Mouse (Mus musculus) left cerebral cortex, adult 8-10 months (tissue): ENCODE results near the gene Stk39. TPM values are rescaled to one million over a fixed set of nuclear protein-coding genes. Genes with fewer than 3 reads are reported as not detected.

Experiments
- DNase-seq, 2 experiments: peaks; one replicate each; pipeline ENCODE4 v3.0.0; 2022; ENCODE audit warnings: low spot score in 2 of 2
- total RNA-seq, 4 experiments: library from RNA; stranded (reverse); gene quantifications; 2 replicates each; pipeline ENCODE4 v1.2.4; 2022

Gene Stk39
- total RNA-seq, result 10 to 100 TPM; 88.4 to 96.1 (median 92.5) TPM

DNA sequence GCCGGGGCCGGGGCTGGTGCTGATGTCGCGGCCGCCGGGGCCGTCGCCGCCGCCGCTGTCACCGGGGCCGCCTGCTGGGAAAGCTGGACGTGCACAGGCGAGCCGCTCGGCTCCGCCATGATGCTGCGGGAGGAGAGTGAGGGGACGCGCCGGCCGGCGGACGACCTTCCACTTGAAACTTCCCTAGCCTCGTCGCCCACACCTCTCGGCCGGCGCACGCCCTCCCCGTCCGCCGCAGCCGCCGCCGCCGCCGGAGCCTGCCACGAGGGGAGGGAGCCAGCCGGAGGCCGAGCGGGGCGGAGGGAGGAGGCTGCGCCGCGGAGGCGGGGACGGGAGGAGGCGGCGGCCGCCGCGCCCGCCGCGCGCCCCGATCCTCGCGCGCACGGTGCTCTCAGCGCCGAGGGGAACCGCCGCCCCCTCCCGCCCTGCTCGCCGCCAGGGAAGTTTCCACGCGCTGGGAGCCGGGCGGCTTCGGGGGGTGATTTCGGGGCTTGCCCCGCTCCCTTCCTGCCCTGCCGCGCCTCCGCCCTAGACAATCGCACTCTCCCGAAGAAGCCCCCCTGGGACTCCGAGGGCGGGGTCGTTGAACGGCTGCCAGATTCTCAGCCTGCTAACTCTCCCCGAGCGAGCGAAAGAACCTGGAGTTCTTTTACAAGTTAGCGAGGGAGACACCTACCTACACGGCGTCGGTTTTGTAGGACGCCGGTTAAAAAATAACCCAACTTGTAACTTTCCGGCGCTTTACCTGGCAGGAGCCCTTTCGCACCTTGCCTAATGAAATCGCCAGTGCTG is at the start of gene Stk39:
Gene Stk39 (minus strand): TSS at position 510 of the 792 bp plus-strand sequence.
- peak; percentile 37 to 58 for DNase-seq

- DNase-seq, result no peak
These were observed 43.3 kb upstream of the Stk39 start for GRCm38 (mm10) chr2:68515409-68515808.

- DNase-seq, result no peak
These were observed 31.1 kb upstream of the Stk39 start for GRCm38 (mm10) chr2:68503202-68503601.

DNA sequence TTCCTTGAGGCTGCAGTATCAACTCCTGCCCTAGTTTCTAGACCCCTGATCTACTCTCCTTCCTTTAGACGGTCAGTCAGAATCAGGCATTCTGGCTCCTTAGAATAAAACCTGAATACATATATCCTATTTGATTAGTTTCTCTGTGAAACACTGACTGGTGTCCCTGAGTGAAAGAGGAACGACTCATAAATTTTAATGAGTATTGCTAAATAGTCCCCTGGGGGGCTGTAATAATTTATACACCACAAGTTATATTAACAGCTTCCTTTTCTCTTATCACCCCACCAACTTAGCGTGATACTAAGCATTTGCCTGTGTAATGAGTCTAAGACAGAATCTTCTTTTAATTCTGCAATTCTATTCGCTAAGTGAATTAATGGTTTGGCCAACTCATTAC is 30.7 kb upstream of the Stk39 start:
- DNase-seq, result no peak

DNA sequence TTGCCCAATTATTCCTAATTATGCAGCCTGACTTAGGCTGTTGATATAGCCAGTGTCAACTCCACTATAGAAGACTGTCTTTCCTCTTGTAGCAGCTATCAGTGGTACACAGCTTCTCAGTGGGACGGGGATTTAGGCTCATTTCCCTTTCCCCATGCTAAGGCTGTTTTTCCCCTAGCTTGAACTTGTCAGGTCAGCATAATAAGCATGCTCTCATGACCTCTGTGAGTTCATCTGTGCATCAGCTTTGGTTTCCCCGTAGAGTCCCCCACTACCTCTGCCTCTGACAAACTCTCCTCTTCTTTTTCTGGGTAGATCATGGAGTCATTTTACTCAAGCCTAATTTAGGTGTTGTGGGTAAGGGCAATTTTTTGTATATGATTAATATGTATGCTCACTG is 30.2 kb upstream of the Stk39 start:
- DNase-seq, result no peak

DNA sequence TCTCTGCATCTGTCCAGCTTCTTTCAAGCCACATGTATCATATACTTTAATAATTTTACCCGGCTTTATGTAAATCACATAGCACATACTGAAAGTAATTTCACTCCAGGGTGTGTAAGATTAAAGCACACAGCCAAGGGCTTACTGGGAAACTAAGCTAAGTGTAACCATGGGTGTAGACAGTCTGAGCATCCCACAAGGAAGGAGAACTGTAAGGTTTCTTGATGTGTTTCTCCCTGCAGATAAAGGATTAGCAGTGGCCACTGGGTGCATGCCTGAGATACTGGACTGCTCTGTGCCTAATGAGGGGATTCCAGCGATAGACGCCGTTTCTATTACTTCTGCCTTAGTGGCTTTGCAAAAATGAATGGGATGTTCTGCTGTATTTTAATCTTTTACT is 14.2 kb upstream of the Stk39 start:
- DNase-seq, result no peak

DNA sequence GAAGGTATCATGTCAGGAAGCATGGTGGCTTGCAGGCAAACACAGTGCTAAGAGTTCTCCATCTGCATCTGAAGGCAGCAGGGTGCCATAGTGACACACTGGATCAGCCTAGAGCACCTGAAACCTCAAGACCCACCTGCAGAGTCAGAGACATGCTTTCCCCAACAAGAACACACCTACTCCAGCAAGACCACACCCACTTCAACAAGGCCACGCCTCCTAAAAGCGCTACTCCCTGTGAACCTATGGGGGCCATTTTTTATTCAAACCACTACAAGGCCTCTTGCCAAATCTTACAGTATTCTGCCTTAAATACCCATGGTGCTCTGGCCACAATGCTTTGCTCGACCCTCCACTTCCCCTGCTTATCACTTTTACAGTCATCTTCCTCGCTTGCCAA is 13.1 kb upstream of the Stk39 start:
- no peak for DNase-seq

DNA sequence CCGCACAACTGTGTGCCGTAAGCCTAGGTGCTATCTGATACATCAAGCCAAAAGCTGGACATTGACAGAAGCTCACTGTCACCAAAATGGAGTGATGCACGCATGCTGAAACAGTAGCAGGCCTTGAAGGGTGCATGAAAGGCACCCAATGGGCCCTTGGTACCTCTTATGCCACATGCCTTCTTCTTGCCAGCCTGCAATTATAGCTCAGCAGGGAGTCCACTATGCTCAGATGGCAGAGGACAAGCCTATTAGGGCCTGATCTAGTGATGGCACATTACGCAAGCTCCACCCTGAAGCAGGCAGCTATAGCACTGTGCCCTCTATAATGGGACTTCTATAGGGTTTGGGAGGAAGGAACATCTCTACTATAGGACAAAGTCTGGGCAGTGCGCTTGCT is 10.8 kb upstream of the Stk39 start:
- DNase-seq, result no peak

DNA sequence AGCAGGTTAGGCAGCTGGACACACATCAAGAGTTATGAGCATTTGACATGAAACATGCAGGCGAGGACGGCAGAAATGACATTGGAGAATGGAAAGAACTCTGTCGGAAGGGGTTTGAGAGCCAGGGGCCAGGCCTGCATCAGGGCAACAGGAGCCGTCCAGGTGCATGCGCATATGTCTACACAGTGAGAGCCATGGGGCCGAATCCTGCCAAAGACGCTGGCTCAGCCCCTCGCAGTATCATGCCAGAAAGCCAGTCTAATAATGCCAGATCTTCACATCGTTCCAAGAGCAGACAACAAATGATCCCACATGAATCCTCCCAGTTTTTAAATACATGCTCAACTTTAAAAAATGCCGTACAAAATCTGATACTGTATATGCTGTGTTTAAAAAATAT is 7.8 kb upstream of the Stk39 start:
- DNase-seq, result no peak

GRCm38 (mm10) chr2:68472921-68473320 is 853 bp upstream of the Stk39 start:
- no peak for DNase-seq

GRCm38 (mm10) chr2:68472551-68472910 is 463 bp upstream of the Stk39 start:
- no peak for DNase-seq

DNA sequence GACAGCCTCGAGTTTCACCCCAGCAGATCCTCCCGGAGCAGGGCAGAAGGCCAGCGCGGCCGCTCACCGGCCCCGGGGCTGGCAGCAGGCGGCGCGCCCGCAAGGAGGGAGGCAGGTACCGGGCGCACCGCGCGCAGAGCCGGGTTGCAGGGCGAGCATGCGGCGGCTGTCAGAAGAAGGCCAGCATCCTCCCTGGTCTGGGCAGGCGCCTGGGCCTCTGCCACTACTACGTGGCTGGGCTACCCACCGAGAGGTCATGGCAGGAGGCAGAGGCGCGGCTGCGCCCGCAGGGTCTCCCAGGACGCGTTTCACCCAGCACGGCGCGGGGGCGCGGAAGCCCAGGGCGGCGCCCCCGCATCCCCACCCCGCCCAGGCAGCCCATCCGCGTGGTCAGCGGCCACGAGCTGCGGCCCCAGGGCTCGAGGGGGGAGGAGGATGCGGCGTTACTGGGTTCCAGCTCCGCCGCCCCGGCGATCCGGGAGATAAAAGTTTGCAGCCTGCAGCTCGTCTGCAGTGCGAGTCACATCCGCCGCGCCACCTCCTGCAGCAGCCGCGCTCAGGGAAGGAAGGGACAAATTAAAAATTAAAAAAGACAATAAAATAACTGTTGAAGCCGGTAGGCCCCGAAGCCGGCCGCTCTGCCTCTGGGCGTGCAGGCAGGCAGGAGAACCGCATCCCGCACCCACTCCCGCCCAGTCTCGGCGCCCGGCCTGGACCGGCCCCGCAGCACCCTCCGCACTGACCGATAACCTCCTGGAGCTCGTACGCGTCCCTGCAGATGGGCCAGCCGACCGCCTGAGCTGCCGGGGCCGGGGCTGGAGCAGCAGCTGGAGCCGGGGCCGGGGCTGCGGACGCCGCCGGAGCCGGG is 943 bp downstream of the Stk39 start:
- DNase-seq, result peak; percentile 33 to 44

DNA sequence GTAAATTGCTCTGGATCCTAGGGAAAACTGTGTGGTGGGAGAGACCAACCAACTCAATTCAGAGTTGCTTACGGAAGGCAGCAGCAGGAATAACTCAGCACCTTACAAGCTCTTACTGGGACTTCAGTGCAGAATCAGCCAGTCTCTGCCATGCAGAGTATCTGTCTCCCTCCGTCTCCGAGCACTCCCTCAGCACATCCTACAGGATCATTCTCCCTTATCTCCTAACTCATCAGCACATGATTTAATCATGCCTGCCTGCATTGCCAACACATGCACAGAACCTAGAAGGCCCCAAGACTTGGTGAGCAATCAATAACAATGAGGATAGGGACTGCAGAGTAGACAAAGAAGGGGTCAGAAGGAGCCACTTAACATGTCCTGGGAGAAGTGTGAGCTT is 2.6 kb downstream of the Stk39 start:
- no peak for DNase-seq

DNA sequence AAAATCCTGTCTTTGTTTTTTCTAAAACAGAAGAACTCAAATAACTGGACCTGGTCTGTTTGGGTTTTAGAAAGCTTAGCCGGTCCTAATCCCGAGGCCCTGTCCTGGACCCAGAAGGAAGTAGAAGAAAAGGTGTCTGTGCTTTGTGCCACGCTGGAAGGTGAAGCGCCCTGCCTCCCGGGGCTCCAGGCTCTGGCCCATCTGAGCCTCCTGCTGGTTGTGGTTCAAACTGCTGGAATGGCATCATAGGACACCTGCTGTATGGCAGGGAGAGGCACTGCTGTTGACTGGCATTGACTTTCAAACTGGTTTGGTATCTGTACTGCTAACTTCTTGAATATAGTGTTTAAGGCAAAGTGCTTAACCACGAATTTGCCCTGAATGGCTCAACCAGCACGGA is 3.4 kb downstream of the Stk39 start:
- DNase-seq, result no peak

DNA sequence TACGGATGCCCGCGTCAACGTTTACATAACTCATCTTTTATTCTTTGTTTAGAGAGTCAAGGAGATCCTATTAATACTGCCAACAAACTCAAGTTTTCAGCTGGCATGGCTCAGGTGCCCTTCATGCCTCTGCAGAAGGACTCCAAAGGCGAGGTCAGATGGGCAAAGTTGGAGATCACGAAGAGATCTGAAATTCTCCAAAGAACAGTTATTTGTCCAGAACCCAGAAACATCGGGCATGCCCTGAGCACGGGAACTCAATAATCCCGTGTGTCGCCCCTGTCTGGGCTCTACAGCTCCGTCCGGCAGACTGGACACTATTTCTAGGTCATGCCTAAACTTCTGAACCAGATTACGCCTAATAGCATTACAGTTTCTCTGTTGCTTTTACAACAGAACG is 3.8 kb downstream of the Stk39 start:
- no peak for DNase-seq

DNA sequence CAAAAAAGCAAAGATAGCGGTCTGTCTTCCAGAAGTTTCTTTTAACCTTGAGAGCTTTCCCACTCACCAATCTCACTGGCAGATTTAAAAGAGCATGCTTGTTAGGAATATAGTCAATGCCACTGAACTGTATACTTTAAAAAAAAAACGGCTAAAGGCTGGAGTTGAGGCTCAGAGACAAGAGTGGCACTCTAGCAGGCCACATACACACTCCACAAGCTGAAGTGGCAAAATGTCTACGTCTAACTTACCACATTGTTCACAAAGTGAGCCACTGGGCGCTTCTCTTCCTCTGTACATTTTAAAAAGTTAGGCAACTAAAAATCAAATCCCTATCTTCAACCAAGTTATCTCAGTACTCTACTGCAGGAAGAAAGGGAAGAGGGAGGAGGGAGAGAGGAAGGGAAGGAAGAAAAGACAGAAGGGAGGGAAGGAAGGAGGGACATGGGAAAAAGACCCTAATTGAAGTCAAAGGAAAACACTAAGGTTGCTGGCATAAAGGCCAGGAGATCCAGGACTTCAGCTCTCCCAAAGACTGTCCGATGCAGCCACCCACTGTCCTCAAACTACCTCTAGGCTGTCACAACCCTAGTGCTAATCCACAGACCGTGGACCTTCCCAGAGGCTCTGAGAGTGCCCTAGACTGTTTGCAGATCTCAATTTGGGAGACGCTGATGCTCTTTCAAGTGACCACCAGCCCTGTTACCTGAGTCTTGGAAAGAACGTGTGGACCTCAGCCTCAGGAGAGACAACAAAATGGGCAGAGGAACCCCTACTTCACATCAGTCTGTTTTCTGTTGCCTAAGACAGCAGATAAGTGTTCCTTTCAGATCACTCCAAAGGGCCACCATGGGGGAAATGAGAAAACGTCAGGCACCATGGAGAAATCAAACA is 4.7 kb downstream of the Stk39 start:
- no peak for DNase-seq

GRCm38 (mm10) chr2:68466124-68467070 is 5.7 kb downstream of the Stk39 start:
- no peak for DNase-seq

GRCm38 (mm10) chr2:68465266-68466123 is 6.6 kb downstream of the Stk39 start:
- DNase-seq, result no peak

DNA sequence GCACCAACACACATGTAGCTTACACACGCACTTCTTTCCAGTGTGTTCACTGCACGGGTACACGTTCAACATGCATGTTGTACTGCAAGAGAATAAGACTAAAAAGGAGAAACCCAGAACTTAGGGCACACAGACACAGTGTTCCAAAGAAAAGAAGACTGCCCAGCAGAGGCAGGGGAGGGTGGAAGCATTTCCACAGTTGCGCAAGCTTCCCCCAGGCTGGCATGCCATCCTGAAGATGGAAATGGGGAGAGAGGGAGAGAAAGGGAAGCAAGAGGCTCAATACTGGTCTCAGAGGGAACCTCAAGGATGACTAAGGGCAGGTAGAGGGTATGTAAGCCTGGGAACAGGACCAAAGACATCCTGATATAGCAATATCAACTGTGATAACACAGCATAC is 7.6 kb downstream of the Stk39 start:
- no peak for DNase-seq

DNA sequence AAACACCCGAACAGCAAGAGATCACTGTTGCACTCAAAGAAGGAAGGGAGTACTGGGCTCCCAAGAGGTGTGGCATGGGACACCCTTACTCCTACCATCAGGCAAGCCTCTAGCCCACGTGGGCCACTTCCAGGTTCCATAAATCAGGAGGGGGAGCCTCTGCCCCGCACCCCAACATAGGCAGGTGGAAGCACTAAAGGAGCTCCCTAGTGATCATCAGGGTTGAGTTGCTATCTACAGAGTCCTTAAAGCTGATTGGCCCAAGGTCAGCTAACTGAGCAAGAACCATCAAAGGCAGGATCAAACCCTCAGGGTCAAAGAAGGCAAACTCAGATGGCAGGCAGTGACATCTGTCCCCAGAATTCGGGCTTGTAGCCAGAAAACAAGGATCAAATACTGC is 8.3 kb downstream of the Stk39 start:
- no peak for DNase-seq
